Mouse (Mus musculus) thymus, postnatal 4 days (tissue): ENCODE measurements around the gene Rpl12.
A peak's percentile ranks its signal among the peaks of the same experiment; 100 is the strongest.
"Not testable (repeated sequence)": the region's sequence is repeated elsewhere in the genome, so short reads cannot be mapped to it uniquely, and the experiment has no call there.

Experiments used
- DNase-seq: peaks from one replicate; pipeline ENCODE4 v3.0.0; 2021

The Rpl12 gene

GRCm38 (mm10) chr2:32983617-32984016 lies 22.3 kb downstream of the Rpl12 start:
- DNase-seq = no peak

DNA sequence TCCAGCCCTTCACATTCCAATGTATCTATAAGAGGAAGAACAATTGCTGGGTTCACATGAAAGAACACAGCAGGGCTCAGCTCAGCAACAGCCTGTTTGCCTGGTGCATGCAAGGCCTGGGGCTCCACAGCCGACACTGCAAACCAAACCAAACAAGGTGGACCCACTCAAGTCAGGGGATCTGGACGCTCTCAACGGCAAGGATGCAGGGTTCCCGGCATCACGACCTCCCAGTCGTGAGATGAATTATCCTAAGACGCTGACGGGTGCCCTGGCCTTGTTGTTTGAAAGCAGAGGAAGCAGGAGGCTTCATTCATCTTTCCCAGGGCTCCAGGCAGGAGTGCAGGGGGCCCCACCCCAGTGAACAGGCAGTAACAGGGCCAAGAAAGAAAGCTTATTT lies 24.5 kb downstream of the Rpl12 start:
- DNase-seq = no peak

- no peak for DNase-seq
Observed at GRCm38 (mm10) chr2:32989376-32989775, 28.0 kb downstream of the Rpl12 start.

- peak; percentile 43 for DNase-seq
Observed at GRCm38 (mm10) chr2:32990167-32990832, 28.9 kb downstream of the Rpl12 start.

GRCm38 (mm10) chr2:32992130-32992529 lies 30.8 kb downstream of the Rpl12 start:
- no peak for DNase-seq

GRCm38 (mm10) chr2:32997081-32997480 lies 35.7 kb downstream of the Rpl12 start:
- no peak for DNase-seq

- DNase-seq = no peak
Observed at GRCm38 (mm10) chr2:32997792-32998191, 36.4 kb downstream of the Rpl12 start.

- DNase-seq = no peak
Observed at GRCm38 (mm10) chr2:32999752-33000151, 38.4 kb downstream of the Rpl12 start.

- DNase-seq = no peak
Observed at GRCm38 (mm10) chr2:33002144-33002543, 40.8 kb downstream of the Rpl12 start.

DNA sequence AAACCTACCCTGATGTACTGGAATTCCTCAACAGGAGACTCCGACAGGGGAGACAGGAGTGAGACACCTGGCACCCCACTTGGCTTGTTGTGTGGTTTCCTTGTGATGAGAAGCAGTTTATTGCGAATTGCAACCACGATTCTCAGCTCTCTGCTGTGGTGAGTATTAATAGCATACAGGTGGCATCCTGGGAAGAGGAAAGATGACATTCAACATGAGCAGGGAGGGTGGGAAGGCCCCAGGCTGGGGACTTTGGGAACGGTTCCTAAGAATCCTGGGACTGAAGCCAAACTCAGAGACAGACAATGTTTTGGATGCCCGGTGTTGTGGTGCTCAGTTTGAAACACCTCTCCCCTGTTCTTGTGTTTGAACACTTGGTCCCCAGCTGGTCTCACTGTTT lies 43.7 kb downstream of the Rpl12 start:
- no peak for DNase-seq

GRCm38 (mm10) chr2:33009055-33009454 lies 47.7 kb downstream of the Rpl12 start:
- DNase-seq = not testable (repeated sequence)

GRCm38 (mm10) chr2:33014877-33015276 lies 53.5 kb downstream of the Rpl12 start:
- no peak for DNase-seq
